Mouse (Mus musculus): Measurements from ENCODE around the gene Snx18. TPM values are rescaled to one million over a fixed set of nuclear protein-coding genes. Genes with fewer than 3 reads are reported as not detected.

The Snx18 gene
- polyA plus RNA-seq (2017; shearing (Covaris generic)), result 10 to 100 TPM; 12.1 to 12.4 TPM

GRCm38 (mm10) chr13:113617891-113618823, at the start of gene Snx18:
TSS of gene Snx18 (minus strand) at chr13:113618564.
- peak; percentile 69 for ATAC-seq

DNA sequence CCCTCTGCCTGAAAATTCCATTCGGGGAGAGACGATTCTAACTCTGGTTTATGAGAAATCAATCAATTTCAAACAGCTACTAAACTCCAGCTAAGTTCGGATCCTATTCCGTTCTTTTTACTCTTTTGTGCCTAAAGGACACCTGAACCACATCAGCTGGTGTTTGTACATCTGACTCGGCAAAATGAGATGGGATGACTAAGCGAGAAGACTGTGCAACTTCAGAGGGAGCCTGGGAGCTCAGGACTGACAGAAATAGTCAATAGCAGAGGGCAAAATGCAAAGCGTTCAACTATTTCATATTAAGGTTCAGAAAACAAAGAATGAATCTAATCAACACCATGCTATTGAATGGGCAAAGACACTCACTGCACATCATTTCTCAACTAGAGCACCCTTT, 45.5 kb upstream of the Snx18 start:
- no peak for ATAC-seq

GRCm38 (mm10) chr13:113663151-113663779, 44.9 kb upstream of the Snx18 start, which contains the start of gene Hspb3:
TSS of gene Hspb3 (minus strand) at chr13:113663676.
- ATAC-seq, result no peak

DNA sequence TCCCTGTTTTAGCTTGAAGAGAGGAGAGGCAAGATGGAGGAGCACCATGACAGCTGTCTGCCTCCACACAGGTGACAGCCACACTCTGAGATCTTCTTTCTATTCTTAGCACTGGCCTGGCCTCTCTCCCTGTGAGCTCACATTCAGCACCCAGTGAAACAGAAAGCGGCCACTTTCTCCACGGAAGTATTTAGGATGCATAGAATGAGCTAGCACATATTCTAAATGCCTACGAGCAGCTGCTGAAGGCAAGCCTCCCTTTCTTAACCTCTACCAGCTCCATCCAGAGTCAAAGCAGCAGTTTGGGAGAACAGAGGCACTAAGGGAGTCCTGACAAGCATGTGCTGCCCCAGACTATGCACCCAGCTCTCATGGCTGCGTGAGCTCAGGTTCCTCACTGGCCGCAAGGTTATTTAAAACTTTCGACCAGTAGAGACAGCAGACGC, 43.5 kb upstream of the Snx18 start:
- no peak for ATAC-seq

GRCm38 (mm10) chr13:113660576-113661310, 42.4 kb upstream of the Snx18 start:
- no peak for ATAC-seq

GRCm38 (mm10) chr13:113657204-113657603, 38.8 kb upstream of the Snx18 start:
- no peak for ATAC-seq

DNA sequence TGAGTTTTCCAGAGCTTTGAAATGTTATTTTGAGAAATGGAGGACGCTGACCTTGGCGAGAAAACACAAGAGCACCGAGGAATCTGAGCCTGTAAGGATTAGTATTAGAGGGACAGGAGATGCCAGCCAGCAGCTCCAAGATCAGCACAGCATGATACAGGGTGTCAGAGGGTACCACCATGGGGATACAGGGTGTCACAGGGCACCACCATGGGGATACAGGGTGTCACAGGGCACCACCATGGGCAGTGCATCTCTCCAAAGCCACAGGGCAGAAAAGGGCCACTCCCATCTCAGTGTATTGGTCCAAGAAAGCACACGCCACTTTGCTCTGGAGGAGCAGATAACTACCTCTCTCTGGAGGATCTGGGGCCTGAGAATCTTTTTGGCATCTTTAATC, 38.3 kb upstream of the Snx18 start:
- no peak for ATAC-seq

DNA sequence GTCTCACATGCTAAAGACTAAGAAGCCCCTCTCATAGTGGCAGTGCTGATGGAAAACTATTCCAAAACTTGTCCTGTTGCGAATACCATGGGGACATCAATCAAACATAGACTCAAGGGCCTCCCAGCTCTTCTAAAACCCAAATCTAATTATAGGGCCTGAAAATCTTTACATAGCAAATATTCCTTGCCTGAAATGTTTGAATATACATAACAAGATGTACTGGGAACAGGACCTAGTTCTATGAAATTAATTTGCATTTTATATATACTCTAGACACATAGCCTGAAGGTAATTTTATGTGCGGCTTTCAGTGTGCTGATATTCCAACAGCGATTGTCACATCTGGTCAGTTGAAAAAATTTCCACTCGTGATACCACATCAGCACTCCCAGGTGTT, 37.1 kb upstream of the Snx18 start:
- no peak for ATAC-seq

- ATAC-seq, result no peak
Observed at GRCm38 (mm10) chr13:113640944-113641597, 22.7 kb upstream of the Snx18 start.

DNA sequence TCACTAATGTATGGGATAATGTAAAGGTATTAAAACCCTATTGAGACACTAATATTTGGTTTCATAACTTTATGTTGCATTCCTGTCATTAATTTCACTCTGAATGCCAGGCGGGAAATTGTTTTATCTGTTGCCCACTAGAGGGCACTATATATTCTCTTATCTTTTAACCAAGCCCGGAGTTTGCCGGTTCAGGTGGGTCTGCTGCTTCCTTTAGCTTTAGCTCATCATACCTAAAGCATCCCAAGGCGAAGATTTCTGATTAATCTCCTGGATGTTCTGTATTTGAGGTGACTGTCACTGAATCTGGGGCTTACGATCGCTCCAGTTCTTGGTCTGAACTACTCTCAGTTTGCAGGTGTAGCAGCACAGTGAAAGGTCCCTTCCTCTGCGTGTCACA, 20.6 kb upstream of the Snx18 start:
- peak; percentile 37 for ATAC-seq

DNA sequence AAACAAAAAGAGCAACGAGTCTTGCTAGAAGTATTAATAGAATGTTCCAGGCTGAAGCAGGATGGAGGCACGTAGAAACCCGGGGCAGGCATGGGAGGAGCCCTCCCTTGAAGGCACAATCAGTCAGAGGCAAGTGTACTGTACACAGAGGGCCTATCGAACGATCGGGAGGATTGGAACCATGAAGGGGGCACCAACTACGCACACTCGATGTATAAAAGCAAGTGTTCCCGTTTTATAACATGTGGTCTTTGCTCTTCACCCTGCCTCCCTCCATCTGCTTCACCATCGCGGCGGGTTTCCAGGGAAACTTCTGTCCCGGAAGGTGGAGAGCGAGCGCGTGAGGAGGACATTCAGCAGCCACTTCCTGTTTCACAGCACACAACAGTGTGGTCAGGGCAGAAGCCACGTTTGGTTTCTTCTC, 17.4 kb upstream of the Snx18 start:
- peak; percentile 83 for ATAC-seq

DNA sequence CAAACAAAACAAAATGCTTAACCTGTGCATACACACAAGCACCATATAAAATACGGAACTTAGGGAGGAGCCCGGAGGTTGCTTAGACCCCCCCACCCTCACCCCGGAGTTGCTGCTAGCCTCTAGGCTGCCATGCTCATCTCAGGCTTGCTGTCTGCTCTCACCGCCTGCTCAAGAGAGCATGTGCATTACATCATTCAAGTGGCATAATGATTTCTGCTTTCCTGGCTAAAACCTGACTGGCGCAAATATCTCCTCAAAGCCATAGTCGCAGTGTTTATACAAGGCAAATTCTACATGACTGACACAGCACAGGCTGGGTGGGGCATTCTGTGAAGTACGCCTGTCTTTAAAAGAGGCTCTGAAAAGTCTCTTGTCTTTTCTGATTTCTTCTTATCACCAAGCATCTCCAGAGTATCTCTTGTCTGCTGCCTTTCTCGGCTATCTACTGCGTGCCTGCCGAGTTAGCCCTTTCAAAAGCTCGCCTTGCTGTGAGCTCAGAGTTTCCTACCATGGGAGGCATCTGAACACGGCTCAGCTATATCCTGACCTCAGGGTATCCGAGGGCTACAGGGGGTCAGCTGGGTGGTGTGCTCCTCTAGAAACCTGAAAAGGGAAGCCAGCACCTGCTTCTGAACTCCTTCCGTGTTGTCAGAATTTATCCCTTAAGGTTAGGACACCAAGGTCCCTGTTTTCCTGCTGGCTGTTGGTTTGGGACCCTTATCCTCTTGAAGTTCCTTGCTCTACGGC, 16.5 kb upstream of the Snx18 start:
- ATAC-seq, result no peak

DNA sequence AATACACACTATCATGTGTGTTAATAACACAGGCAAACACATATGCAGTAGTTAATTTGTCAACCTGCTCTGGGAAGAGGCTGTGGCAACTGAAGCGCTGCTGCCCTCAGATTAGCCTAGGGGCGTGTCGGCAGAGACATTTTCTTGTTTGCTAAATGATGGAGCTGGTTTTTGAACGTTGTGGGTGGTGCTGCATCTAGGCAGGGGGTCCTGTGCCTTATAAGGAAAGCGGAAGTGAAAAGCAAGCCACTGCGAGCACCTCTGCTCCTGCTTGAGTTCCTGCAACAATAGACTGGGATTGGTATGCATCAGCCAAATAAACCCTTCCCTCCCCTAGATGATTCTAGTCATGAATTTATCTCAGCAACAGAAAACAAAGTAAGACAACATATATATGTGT, 14.1 kb upstream of the Snx18 start:
- no peak for ATAC-seq

GRCm38 (mm10) chr13:113627601-113628000, 9.2 kb upstream of the Snx18 start:
- no peak for ATAC-seq

- no peak for ATAC-seq
Observed at GRCm38 (mm10) chr13:113622865-113623255, 4.5 kb upstream of the Snx18 start.

- no peak for ATAC-seq
Observed at GRCm38 (mm10) chr13:113622122-113622864, 3.9 kb upstream of the Snx18 start.

GRCm38 (mm10) chr13:113619003-113619402, 639 bp upstream of the Snx18 start:
- ATAC-seq, result no peak

- no peak for ATAC-seq
Observed at GRCm38 (mm10) chr13:113617338-113617890, 950 bp downstream of the Snx18 start.

GRCm38 (mm10) chr13:113616751-113617337, 1.5 kb downstream of the Snx18 start:
- no peak for ATAC-seq

DNA sequence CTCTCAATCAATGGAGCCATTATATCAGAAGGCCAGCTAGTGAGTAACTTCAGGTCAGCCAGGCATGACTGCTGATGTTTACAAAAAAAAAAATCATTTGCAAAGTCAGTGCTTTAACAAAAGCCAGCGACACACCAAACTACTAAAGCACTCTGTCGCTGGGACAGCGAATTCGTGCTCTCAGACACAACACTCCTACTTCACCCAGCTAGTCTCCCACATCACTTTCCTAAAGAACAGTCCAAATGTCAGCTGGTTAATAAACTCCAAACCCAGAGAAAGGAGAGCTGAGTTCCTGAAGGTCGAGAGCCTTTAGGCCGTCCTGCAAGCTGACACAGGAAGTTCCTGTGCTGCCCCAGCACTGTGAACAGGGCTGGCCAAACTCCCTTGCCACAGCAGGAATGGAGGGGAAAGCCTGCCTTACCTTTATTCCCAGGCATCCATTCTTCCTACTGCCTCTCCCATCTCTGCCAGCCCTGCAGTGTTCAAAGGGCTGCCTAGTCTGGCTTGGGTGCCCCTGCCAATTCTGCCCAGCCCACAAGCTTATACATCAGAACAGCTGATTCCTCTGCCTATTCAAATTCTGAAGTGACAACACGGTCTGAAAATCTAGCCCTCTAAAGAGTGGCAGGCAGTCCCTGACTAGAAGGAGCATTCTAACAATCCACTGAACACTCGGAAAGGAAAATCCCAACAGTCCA, 2.2 kb downstream of the Snx18 start:
- ATAC-seq, result no peak
